Mouse (Mus musculus) neural tube, embryonic 15.5 days (tissue): ENCODE results near the gene Sec22b. TPM values are rescaled to one million over a fixed set of nuclear protein-coding genes. Genes with fewer than 3 reads are reported as not detected.

Experiments
- ATAC-seq: fragments of 200-750 bp; cut with Nextera tagmentation; 2 replicates; pipeline ENCODE4 v1.8.0; 2017; ENCODE audit warnings: mild to moderate bottlenecking, moderate TSS enrichment, moderate library complexity; ENCODE audit not compliant: low FRiP score
- H3K27ac ChIP-seq: fragments of 300-500 bp; sonication (generic); replicated peaks from 2 replicates; pipeline ENCODE4 v1.5.1; 2015; ENCODE audit warnings: mild to moderate bottlenecking, inconsistent platforms
- H3K27me3 ChIP-seq: fragments of 300-500 bp; sonication (generic); replicated peaks from 2 replicates; pipeline ENCODE4 v1.6.1; 2015; ENCODE audit warnings: inconsistent platforms
- H3K36me3 ChIP-seq: fragments of 300-500 bp; sonication (generic); 2 replicates; pipeline ENCODE4 v1.6.1; 2015; ENCODE audit warnings: inconsistent platforms
- H3K4me1 ChIP-seq: fragments of 300-500 bp; sonication (generic); 2 replicates; pipeline ENCODE4 v1.6.1; 2015; ENCODE audit warnings: inconsistent platforms
- H3K4me2 ChIP-seq: fragments of 300-500 bp; sonication (generic); 2 replicates; pipeline ENCODE4 v1.6.1; 2015; ENCODE audit warnings: inconsistent platforms, mild to moderate bottlenecking, moderate library complexity
- H3K4me3 ChIP-seq: fragments of 300-500 bp; sonication (generic); replicated peaks from 2 replicates; pipeline ENCODE4 v1.5.1; 2015; ENCODE audit warnings: mild to moderate bottlenecking, inconsistent platforms
- H3K9ac ChIP-seq: fragments of 300-500 bp; sonication (generic); replicated peaks from 2 replicates; pipeline ENCODE4 v1.6.1; 2015; ENCODE audit warnings: mild to moderate bottlenecking, inconsistent platforms
- H3K9me3 ChIP-seq: fragments of 300-500 bp; sonication (generic); replicated peaks from 2 replicates; pipeline ENCODE4 v1.6.1; 2016; ENCODE audit warnings: inconsistent platforms
- WGBS: fragments of 180-500 bp; shearing (Covaris S2); methylation state at CpG from one replicate; pipeline ENCODE4 v1.1.7; 2015; ENCODE audit warnings: mixed read lengths; 5-methylcytosine and 5-hydroxymethylcytosine counted together
- polyA plus RNA-seq: library from polyadenylated mRNA; unstranded; fragments of >200 nt; fragmentation: Nextera tagmentation; extraction: Ambion mirVana; gene quantifications from 2 replicates; pipeline ENCODE4 v1.2.1, GENCODE M21; 2015

Sec22b gene
- polyA plus RNA-seq, 1 experiment from 2014 or later, result 93.9 TPM

DNA sequence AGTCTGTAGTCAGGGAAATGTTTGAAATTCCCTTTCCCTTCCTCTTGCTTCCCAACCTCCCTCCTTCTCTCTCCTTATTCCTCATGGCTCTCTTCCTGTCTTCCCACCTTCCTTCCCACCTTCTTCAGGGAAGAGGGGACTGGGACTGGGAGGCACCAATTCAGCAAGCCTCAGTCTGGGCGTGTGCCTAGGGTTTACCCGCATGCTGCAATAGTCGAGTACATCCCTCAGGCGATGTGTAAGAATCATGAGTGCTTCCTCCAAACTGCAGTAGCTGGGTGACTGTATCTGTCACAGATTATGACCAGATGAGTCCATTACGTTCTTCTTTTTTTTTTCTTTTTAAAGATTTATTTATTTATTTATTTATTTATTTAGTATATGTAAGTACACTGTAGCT lies 32.8 kb downstream of the Sec22b start:
- Histone ChIP-seq H3K9me3 (no peaks in the 10 kb centered on the region), H3K4me2 (no peak overlapping the region), H3K4me3 (no peak overlapping the region), H3K27ac (no peak overlapping the region), H3K4me1 (peaks cover 44% of the 10 kb centered on the region), H3K27me3 (no peaks in the 10 kb centered on the region), H3K9ac (no peak overlapping the region), H3K36me3 (no peaks in the 10 kb centered on the region)
- 88% methylated on average over 5 of the region's 5 CpGs for WGBS
- no peak for ATAC-seq

- no peak overlapping the region for H3K9ac ChIP-seq
- no peak overlapping the region for H3K27ac ChIP-seq
- H3K4me3 ChIP-seq, result no peak overlapping the region
- H3K36me3 ChIP-seq, result no peaks in the 10 kb centered on the region
- H3K9me3 ChIP-seq, result no peaks in the 10 kb centered on the region
- no peak for ATAC-seq
- H3K27me3 ChIP-seq, result no peaks in the 10 kb centered on the region
- H3K4me1 ChIP-seq, result peaks cover 50% of the 10 kb centered on the region
- 85% methylated on average over 6 of the region's 6 CpGs for WGBS
- H3K4me2 ChIP-seq, result no peak overlapping the region
These were observed 33.6 kb downstream of the Sec22b start for GRCm38 (mm10) chr3:97934331-97935300.

GRCm38 (mm10) chr3:97937068-97937944 lies 36.3 kb downstream of the Sec22b start:
- 24% methylated on average over 17 of the region's 17 CpGs for WGBS
- peak; percentile 18; the same call in 1 of the 2 replicates for ATAC-seq
- no peak overlapping the region for H3K4me2 ChIP-seq
- no peak overlapping the region for H3K27ac ChIP-seq
- H3K9me3 ChIP-seq, result no peaks in the 10 kb centered on the region
- H3K36me3 ChIP-seq, result no peaks in the 10 kb centered on the region
- H3K4me3 ChIP-seq, result no peak overlapping the region
- no peaks in the 10 kb centered on the region for H3K27me3 ChIP-seq
- H3K4me1 ChIP-seq, result peaks cover 56% of the 10 kb centered on the region
- H3K9ac ChIP-seq, result no peak overlapping the region

GRCm38 (mm10) chr3:97937945-97938266 lies 36.9 kb downstream of the Sec22b start:
- no peak for ATAC-seq
- Histone ChIP-seq H3K27ac (no peak overlapping the region), H3K9ac (no peak overlapping the region), H3K36me3 (no peaks in the 10 kb centered on the region), H3K27me3 (no peaks in the 10 kb centered on the region), H3K4me1 (peaks cover 56% of the 10 kb centered on the region), H3K4me2 (no peak overlapping the region), H3K4me3 (no peak overlapping the region), H3K9me3 (no peaks in the 10 kb centered on the region)
- 28% methylated on average over 6 of the region's 6 CpGs for WGBS

DNA sequence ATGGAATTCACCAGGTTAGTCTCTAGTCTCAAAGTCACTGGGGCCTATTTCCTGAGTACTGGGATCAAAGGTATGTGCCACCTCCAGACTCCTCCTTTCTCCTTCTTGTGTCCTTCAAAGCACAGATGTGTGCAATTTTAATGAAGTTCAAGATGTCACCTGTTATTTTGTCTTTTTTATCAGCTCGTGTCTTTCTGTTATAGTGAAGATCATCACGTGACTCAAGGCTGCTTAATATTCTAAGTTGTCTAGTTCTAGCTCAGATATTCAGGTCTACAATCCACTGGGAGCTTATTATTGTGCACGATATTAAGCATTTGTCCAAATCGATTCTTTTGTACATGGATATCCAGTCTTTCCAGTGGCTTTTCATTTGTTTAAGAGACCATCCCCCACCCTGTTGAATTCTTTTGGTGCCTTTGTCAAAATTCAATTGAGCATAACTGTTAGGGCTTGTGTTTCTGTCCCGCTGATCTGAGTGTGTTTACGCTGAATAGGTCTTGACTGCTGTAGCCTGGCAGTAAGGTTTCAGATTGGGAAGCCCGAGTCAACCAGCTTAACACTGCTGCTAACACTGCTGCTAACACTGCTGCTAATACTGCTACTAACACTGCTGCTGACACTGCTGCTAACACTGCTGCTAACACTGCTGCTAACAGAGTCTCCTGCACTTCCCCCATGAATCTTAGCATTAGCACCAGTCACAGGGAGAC lies 38.0 kb downstream of the Sec22b start:
- 15% methylated on average over 7 of the region's 7 CpGs for WGBS
- no peak overlapping the region for H3K9ac ChIP-seq
- H3K36me3 ChIP-seq, result no peaks in the 10 kb centered on the region
- H3K4me3 ChIP-seq, result no peak overlapping the region
- ATAC-seq, result no peak
- no peaks in the 10 kb centered on the region for H3K9me3 ChIP-seq
- peak overlapping the region; percentile 51 for H3K27ac ChIP-seq
- no peak overlapping the region for H3K4me2 ChIP-seq
- H3K4me1 ChIP-seq, result peaks cover 50% of the 10 kb centered on the region
- no peaks in the 10 kb centered on the region for H3K27me3 ChIP-seq

- H3K9ac ChIP-seq, result no peak overlapping the region
These were observed 38.9 kb downstream of the Sec22b start for GRCm38 (mm10) chr3:97939626-97940510.

DNA sequence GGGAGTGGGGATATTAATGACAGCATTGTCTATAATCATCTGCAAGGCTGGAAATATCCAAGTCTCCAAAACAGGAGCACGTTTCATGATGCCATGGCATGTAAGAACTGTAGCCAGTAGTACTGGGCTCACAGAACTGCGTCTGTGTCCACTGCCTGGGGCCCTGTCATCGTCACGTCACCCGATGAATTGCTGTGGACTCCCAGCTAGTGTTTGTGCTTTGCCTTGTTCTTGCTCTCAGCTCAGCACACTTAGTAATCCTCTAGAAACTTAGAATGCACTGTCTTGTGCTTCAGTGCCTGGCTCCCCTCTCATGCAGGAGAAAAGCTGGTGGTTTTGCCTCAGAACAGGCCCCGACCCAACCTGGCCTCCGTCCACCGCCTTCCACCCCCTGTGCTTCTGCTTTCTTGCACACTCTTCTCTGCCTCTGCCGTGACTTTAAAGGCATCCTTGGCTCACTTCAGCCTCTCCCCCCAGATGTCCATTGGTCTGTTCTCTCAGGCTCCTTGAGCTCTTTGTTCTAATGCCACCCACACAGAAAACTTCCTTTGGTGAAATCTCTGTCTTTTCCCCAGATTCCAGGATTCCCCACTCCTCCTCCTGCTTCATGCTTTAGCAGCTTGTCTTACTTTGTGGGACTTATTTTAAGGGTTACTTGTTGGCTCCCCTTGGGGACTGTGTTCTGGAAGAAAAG lies 39.7 kb downstream of the Sec22b start:
- 12% methylated on average over 9 of the region's 9 CpGs for WGBS
- Histone ChIP-seq H3K27ac (peak overlapping the region; percentile 60), H3K4me3 (no peak overlapping the region), H3K4me1 (peaks cover 50% of the 10 kb centered on the region), H3K9me3 (no peaks in the 10 kb centered on the region), H3K27me3 (no peaks in the 10 kb centered on the region), H3K36me3 (no peaks in the 10 kb centered on the region), H3K9ac (0 out of 2 replicates have a peak overlapping the region, but pooled peaks have one; percentile 6), H3K4me2 (no peak overlapping the region)
- ATAC-seq, result no peak

More at GRCm38 (mm10) chr3:97939626-97940510, 38.9 kb downstream of the Sec22b start:
- 4% methylated on average over 10 of the region's 10 CpGs for WGBS
- Histone ChIP-seq H3K9me3 (no peaks in the 10 kb centered on the region), H3K4me2 (no peak overlapping the region), H3K27ac (peak overlapping the region; percentile 60), H3K36me3 (no peaks in the 10 kb centered on the region), H3K27me3 (no peaks in the 10 kb centered on the region), H3K4me3 (no peak overlapping the region), H3K4me1 (peaks cover 50% of the 10 kb centered on the region)
- ATAC-seq, result no peak

DNA sequence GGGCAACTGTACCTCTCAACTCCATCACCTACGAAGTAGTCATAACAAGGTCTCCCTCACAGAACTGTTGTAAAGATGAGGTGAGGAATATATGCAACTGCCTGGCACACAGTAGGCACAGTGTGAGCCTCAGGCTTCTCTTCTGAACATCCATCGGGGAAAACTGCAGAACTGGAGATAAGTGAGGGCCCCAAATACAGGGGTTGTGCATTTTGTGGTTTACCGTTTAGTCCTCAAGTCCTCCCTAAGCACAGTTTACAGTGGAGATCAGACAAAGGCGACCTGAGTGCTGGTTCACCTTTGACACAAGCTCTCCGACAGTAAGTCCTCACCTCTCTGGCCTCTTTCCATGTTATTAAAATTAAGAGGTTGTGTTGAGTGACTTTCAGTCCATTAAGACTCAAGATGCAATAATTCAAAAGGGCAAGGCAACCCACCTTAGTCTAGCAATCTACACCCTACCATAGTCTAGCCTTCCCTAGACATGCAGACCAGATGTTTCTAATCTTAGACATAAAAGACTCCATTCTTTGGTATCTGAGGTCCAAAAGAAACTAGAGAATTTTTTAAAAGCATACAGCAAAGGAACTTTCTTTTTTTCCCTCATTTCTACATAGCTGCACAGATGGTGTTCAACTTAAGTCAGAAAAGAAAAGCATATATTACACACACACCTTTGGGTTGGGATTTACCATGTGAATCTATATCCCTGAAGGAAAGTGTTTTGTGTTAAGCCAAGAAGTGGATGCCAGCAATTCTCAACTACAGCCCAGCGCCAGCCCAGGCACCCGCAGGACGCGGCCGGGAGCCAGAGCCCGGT lies 40.7 kb downstream of the Sec22b start:
- Histone ChIP-seq H3K9ac (0 out of 2 replicates have a peak overlapping the region, but pooled peaks have one; percentile 20), H3K9me3 (no peaks in the 10 kb centered on the region), H3K4me1 (peaks cover 50% of the 10 kb centered on the region), H3K36me3 (no peaks in the 10 kb centered on the region), H3K27ac (peak overlapping the region; percentile 58), H3K27me3 (no peaks in the 10 kb centered on the region), H3K4me3 (peak overlapping the region; percentile 9; the same call in 1 of the 2 replicates), H3K4me2 (peak overlapping the region; percentile 47)
- WGBS, result 43% methylated on average over 11 of the region's 11 CpGs
- ATAC-seq, result no peak

GRCm38 (mm10) chr3:97942260-97942950 lies 41.4 kb downstream of the Sec22b start:
- Histone ChIP-seq H3K4me2 (peak overlapping the region; percentile 47), H3K27me3 (no peaks in the 10 kb centered on the region), H3K9ac (0 out of 2 replicates have a peak overlapping the region, but pooled peaks have one; percentile 20), H3K27ac (peak overlapping the region; percentile 58), H3K36me3 (no peaks in the 10 kb centered on the region), H3K4me1 (peaks cover 44% of the 10 kb centered on the region), H3K9me3 (no peaks in the 10 kb centered on the region), H3K4me3 (peak overlapping the region; percentile 9; the same call in 1 of the 2 replicates)
- no peak for ATAC-seq
- 12% methylated on average over 16 of the region's 16 CpGs for WGBS
